Mouse (Mus musculus) adrenal gland (tissue): ENCODE results near the gene 4930522L14Rik.
"Not testable (repeated sequence)": the region's sequence is repeated elsewhere in the genome, so short reads cannot be mapped to it uniquely, and the experiment has no call there.

Experiments used
- intact Hi-C: fragments of 180-260 bp; cut with DNase I; formaldehyde crosslinking; loops from one replicate; pipeline ENCODE4 v1.15.1; 2025
- long read RNA-seq, 2 experiments: library from polyadenylated mRNA; unstranded; transcript quantifications; one replicate each; pipeline ENCODE4 v2.0.0; 2020; ENCODE audit warnings: borderline replicate concordance in 1 of 2; ENCODE audit not compliant: insufficient replicate concordance in 1 of 2

4930522L14Rik gene
- long read RNA-seq, experiment 1, partial matches to known transcripts, result 0 of 5 reads
- long read RNA-seq, experiment 1, other reads (novel, unspliced or antisense), result 4 of 5 reads
- long read RNA-seq, experiment 2, partial matches to known transcripts, result 0 of 5 reads
- long read RNA-seq, experiment 2, other reads (novel, unspliced or antisense), result 3 of 5 reads

GRCm38 (mm10) chr5:109751391-109752071, at the start of gene 4930522L14Rik:
4930522L14Rik (minus strand) TSS chr5:109751886.
- intact Hi-C loops, result loop anchor here (5.0 kb wide), 1 partner anchor 46 kb away; no protein-coding TSS in a partner anchor

- intact Hi-C loops, result not testable (repeated sequence)
Observed at GRCm38 (mm10) chr5:109801466-109801865, 49.8 kb upstream of the 4930522L14Rik start.

GRCm38 (mm10) chr5:109799948-109800347, 48.3 kb upstream of the 4930522L14Rik start:
- intact Hi-C loops, result loop anchor here (5.0 kb wide), 1 partner anchor 48 kb away; the partner anchor contains the start of gene 4930522L14Rik

- intact Hi-C loops, result loop anchor here (5.0 kb wide), 1 partner anchor 45 kb away; the partner anchor contains the start of gene 4930522L14Rik
Observed at GRCm38 (mm10) chr5:109797017-109797416, 45.3 kb upstream of the 4930522L14Rik start.

- intact Hi-C loops, result loop anchor here (5.0 kb wide), 1 partner anchor 44 kb away; the partner anchor contains the start of gene 4930522L14Rik
Observed at GRCm38 (mm10) chr5:109795967-109796652, 44.4 kb upstream of the 4930522L14Rik start.

- intact Hi-C loops, result loop anchor here (5.0 kb wide), 1 partner anchor 45 kb away; no protein-coding TSS in a partner anchor
Observed at GRCm38 (mm10) chr5:109752073-109752780, 541 bp upstream of the 4930522L14Rik start.

GRCm38 (mm10) chr5:109745081-109745480, 6.6 kb downstream of the 4930522L14Rik start:
- intact Hi-C loops, result not testable (repeated sequence)

- intact Hi-C loops, result not testable (repeated sequence)
Observed at GRCm38 (mm10) chr5:109717341-109717740, 34.3 kb downstream of the 4930522L14Rik start.

- intact Hi-C loops, result not testable (repeated sequence)
Observed at GRCm38 (mm10) chr5:109691205-109691965, 60.3 kb downstream of the 4930522L14Rik start.

GRCm38 (mm10) chr5:109690537-109691201, 61.0 kb downstream of the 4930522L14Rik start, which contains the start of gene 5430403G16Rik:
5430403G16Rik (minus strand) TSS chr5:109691041.
- intact Hi-C loops, result not testable (repeated sequence)
